Mouse (Mus musculus): ENCODE data around the gene Mob3a.

The Mob3a gene

GRCm38 (mm10) chr10:80665981-80666733 lies 35.6 kb downstream of the Mob3a start:
- POLR2A ChIA-PET, result interaction anchor here in 3 of 4 experiments (0.7 to 33.3 kb wide), 15 partner anchors 6 to 135 kb away, joined by 3 to 944 read pairs (median 5); partner anchors contain the start of genes Btbd2 (in 2 of the 3), Mknk2 (in 2 of the 3), Abhd17a (in 1 of the 3) and Csnk1g2 (in 1 of the 3)
- CTCF ChIA-PET, result interaction anchor here in 2 of 4 experiments (0.6 to 1.2 kb wide), 3 partner anchors 8 to 262 kb away, joined by 3 to 4 read pairs (median 4); no protein-coding TSS in a partner anchor

DNA sequence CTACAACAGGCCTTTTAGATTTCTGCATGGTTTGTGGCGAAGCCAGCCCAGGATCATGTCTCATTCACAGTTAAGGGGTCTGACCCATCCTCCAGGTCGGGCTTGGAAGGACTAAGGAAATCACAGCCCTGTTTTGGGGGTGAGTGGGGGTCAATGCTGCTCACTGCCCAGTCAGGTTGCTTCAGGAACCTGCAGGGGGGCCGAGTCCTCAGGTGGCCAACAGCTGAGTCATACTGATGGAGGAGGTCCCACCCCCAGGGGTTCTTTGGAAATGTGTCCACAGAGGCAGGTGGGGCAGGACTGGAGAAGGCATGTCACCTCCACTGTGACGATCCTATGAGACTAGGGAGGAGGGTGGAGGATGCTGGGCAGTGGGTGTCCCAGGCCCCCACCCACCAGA lies 36.3 kb downstream of the Mob3a start:
- CTCF ChIA-PET, result interaction anchor here in 1 of 4 experiments (1.2 to 1.3 kb wide), 3 partner anchors 10 to 127 kb away, joined by 4 to 5 read pairs (median 4); partner anchors contain the start of genes Atp8b3 and Rexo1
- POLR2A ChIA-PET, result interaction anchor here in 3 of 4 experiments (0.7 to 33.3 kb wide), 18 partner anchors 6 to 266 kb away, joined by 3 to 944 read pairs (median 6); partner anchors contain the start of genes Btbd2 (in 2 of the 3), Csnk1g2 (in 2 of the 3), Mknk2 (in 2 of the 3) and Abhd17a (in 1 of the 3)

- POLR2A ChIA-PET, result interaction anchor here (0.6 to 33.3 kb wide), 29 partner anchors 7 to 746 kb away, joined by 3 to 944 read pairs (median 4); partner anchors contain the start of genes Abhd17a (in 2 of the 4), Csnk1g2 (in 2 of the 4), Mknk2 (in 2 of the 4) and Rexo1 (in 2 of the 4)
- CTCF ChIA-PET, result interaction anchor here in 3 of 4 experiments (0.6 to 1.3 kb wide), 13 partner anchors 11 to 290 kb away, joined by 3 to 9 read pairs (median 4); partner anchors contain the start of genes Atp8b3 (in 1 of the 3) and Rexo1 (in 1 of the 3)
Observed at GRCm38 (mm10) chr10:80665016-80665380, 36.8 kb downstream of the Mob3a start.

- CTCF ChIA-PET, result interaction anchor here in 3 of 4 experiments (0.6 to 1.3 kb wide), 13 partner anchors 10 to 291 kb away, joined by 3 to 9 read pairs (median 4); partner anchors contain the start of genes Atp8b3 (in 1 of the 3) and Rexo1 (in 1 of the 3)
- POLR2A ChIA-PET, result interaction anchor here (0.6 to 33.3 kb wide), 30 partner anchors 7 to 746 kb away, joined by 3 to 944 read pairs (median 4); partner anchors contain the start of genes Abhd17a (in 2 of the 4), Csnk1g2 (in 2 of the 4), Mknk2 (in 2 of the 4) and Rexo1 (in 2 of the 4)
Observed at GRCm38 (mm10) chr10:80664197-80665015, 37.4 kb downstream of the Mob3a start.

DNA sequence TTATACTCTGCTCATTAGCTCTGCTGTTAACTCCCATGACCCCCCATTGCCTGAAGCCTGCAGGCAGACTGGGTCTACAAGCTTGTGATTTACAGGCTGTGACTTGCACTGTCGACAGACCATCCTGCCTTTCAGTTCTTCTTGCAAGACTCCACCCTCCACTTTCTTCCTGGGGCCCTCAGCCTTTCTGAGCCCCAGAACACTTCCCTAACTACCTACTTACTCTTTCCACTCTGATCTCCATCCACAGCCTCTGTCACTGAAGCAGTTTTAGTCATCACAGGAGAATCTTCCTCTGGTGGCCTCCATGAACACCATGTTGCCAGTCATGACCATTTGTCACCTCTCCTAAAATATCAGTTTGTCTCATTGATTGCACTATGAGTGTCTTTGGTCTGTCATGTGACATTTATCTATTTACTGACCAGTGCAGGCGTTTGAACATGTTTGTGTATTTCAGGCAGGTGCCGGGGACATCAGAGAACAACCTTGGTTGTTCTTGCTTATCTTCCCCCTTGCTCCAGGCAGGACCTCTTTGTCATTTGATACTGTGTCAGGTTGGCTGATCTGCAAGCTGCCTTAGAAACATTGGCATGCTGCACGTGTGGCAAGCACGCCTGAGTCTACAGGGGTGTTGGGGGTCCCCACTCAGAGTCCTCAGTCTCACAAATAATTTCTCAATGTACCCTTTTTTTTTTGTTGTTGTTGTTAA lies 38.1 kb downstream of the Mob3a start:
- POLR2A ChIA-PET, result interaction anchor here in 3 of 4 experiments (0.8 to 33.3 kb wide), 14 partner anchors 8 to 295 kb away, joined by 3 to 944 read pairs (median 10); partner anchors contain the start of genes Csnk1g2 (in 2 of the 3), Mknk2 (in 2 of the 3), Abhd17a (in 1 of the 3) and Btbd2 (in 1 of the 3)
- CTCF ChIA-PET, result no interaction called here

- POLR2A ChIA-PET, result interaction anchor here (0.6 to 33.3 kb wide), 46 partner anchors 11 to 493 kb away, joined by 3 to 944 read pairs (median 4); partner anchors contain the start of genes Adat3 (in 2 of the 4), Csnk1g2 (in 2 of the 4), Gadd45b (in 2 of the 4) and Klf16 (in 2 of the 4)
- CTCF ChIA-PET, result interaction anchor here (0.6 to 5.3 kb wide), 79 partner anchors 8 to 628 kb away, joined by 3 to 74 read pairs (median 5); partner anchors contain the start of genes Abhd17a (in 2 of the 4), Atp8b3 (in 2 of the 4), Csnk1g2 (in 2 of the 4) and Mknk2 (in 2 of the 4)
Observed at GRCm38 (mm10) chr10:80661149-80661548, 40.6 kb downstream of the Mob3a start.

DNA sequence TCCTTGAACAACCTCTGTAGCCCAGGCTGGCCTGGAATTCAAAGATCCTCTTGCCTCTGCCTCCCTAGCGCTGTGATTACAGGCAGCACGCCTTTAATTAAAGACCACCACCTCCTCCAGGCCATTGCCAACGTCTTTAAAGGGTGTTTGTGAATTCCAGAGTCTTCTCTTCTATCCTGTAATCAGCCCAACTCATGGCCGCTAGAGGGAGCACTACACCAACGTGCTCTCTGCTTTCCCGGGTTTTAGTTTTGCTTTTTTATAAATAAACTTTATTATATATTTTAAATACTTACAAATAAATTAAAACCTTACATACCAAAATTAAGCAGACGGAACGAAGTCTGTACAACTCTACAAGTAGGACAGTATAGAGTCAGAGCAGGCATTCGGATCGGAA lies 42.6 kb downstream of the Mob3a start:
- ChIA-PET CTCF (interaction anchor here (0.5 to 5.3 kb wide), 30 partner anchors 9 to 271 kb away, joined by 3 to 74 read pairs (median 4); partner anchors contain the start of genes Mknk2 (in 3 of the 4), Atp8b3 (in 2 of the 4), Abhd17a (in 1 of the 4) and Klf16 (in 1 of the 4)), POLR2A (interaction anchor here (0.8 to 33.3 kb wide), 17 partner anchors 12 to 270 kb away, joined by 3 to 944 read pairs (median 7); partner anchors contain the start of genes Ap3d1 (in 2 of the 4), Mknk2 (in 2 of the 4), Abhd17a (in 1 of the 4) and Csnk1g2 (in 1 of the 4))

GRCm38 (mm10) chr10:80658841-80659202 lies 43.0 kb downstream of the Mob3a start:
- ChIA-PET POLR2A (interaction anchor here (0.8 to 33.3 kb wide), 20 partner anchors 13 to 271 kb away, joined by 3 to 944 read pairs (median 6); partner anchors contain the start of genes Ap3d1 (in 2 of the 4), Mknk2 (in 2 of the 4), Abhd17a (in 1 of the 4) and Csnk1g2 (in 1 of the 4)), CTCF (interaction anchor here (0.5 to 5.3 kb wide), 34 partner anchors 8 to 1969 kb away, joined by 3 to 74 read pairs (median 4); partner anchors contain the start of genes Mknk2 (in 3 of the 4), Atp8b3 (in 2 of the 4), Klf16 (in 2 of the 4) and Abhd17a (in 1 of the 4))

DNA sequence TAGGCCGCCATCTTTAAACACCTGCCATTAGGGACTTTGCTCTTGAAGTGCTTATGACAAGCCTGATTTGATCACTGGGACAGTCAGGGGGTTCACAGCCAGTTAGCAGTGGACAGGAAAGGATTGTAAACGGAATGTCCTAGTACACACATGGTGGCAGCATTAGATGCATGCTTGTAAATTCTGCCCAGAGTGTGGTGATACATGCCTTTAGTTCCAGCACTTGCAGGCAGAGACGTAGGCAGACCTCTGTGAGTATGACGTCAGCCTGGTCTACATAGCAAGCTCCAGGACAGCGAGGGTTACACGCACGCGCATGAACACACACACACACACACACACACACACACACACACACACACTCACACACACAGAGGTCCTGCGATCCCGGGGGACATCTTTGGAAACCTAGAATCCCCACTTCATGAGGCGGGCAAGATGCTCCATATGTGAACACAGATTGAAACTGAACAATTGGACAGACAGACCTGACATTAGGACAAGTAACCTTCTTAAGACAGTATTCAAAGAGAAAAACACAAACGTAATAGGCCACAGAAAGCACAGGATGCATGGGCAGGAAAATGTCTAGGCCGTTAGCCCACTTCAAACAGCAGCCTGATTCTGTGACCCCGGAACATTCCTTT lies 43.5 kb downstream of the Mob3a start:
- ChIA-PET POLR2A (interaction anchor here (0.6 to 33.3 kb wide), 26 partner anchors 10 to 271 kb away, joined by 3 to 944 read pairs (median 5); partner anchors contain the start of genes Csnk1g2 (in 2 of the 4), Mknk2 (in 2 of the 4), Rexo1 (in 2 of the 4) and Abhd17a (in 1 of the 4)), CTCF (interaction anchor here (0.5 to 5.3 kb wide), 25 partner anchors 9 to 1970 kb away, joined by 3 to 74 read pairs (median 4); partner anchors contain the start of genes Atp8b3 (in 2 of the 4), Klf16 (in 2 of the 4), Mknk2 (in 2 of the 4) and Abhd17a (in 1 of the 4))

GRCm38 (mm10) chr10:80656863-80657623 lies 44.7 kb downstream of the Mob3a start, which contains the start of gene Btbd2:
TSS of gene Btbd2 (minus strand) at chr10:80657071.
- CTCF ChIA-PET, result interaction anchor here in 3 of 4 experiments (0.7 to 5.3 kb wide), 8 partner anchors 19 to 118 kb away, joined by 3 to 74 read pairs (median 4); partner anchors contain the start of genes Abhd17a (in 1 of the 3), Atp8b3 (in 1 of the 3), Klf16 (in 1 of the 3) and Mknk2 (in 1 of the 3)

GRCm38 (mm10) chr10:80656130-80656862 lies 45.5 kb downstream of the Mob3a start:
- CTCF ChIA-PET, result interaction anchor here in 1 of 4 experiments (5.3 kb wide), 1 partner anchor 20 kb away, joined by 74 read pairs; the partner anchor contains the start of gene Mknk2
- POLR2A ChIA-PET, result interaction anchor here in 2 of 4 experiments (0.7 to 33.3 kb wide), 9 partner anchors 15 to 225 kb away, joined by 3 to 944 read pairs (median 5); partner anchors contain the start of genes Mknk2 (in 2 of the 2), Abhd17a (in 1 of the 2) and Csnk1g2 (in 1 of the 2)

More at GRCm38 (mm10) chr10:80656863-80657623, 44.7 kb downstream of the Mob3a start, which contains the start of gene Btbd2:
- POLR2A ChIA-PET, result interaction anchor here in 3 of 4 experiments (0.7 to 33.3 kb wide), 16 partner anchors 15 to 224 kb away, joined by 3 to 944 read pairs (median 5); partner anchors contain the start of genes Csnk1g2 (in 2 of the 3), Mknk2 (in 2 of the 3), Abhd17a (in 1 of the 3) and Ap3d1 (in 1 of the 3)

- CTCF ChIA-PET, result no interaction called here
- POLR2A ChIA-PET, result interaction anchor here (1.1 to 33.3 kb wide), 8 partner anchors 15 to 65 kb away, joined by 3 to 944 read pairs (median 16); partner anchors contain the start of genes Mknk2 (in 2 of the 4) and Abhd17a (in 1 of the 4)
Observed at GRCm38 (mm10) chr10:80655406-80656129, 46.2 kb downstream of the Mob3a start.

DNA sequence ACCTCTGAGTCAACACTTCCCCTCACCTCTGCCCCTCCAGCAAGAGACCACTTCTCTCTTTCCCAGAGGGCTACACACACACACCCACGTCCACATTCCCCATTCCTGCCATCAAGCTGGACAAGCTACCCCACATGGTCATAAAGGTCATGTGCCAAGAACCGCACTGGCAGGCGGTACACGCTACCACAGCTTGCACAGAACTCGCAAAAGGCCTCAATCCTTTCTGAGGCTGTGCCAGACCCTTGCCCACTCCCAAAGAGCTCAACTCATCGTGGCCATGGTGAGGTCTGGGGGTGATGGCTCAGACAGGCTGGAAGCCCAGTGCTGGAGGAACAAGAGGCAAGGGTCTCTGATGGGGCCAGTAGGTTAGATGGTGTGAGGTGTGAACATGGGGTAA lies 46.9 kb downstream of the Mob3a start:
- POLR2A ChIA-PET, result interaction anchor here (0.6 to 33.3 kb wide), 17 partner anchors 10 to 99 kb away, joined by 3 to 944 read pairs (median 5); partner anchors contain the start of genes Mknk2 (in 2 of the 4), Abhd17a (in 1 of the 4) and Csnk1g2 (in 1 of the 4)
- CTCF ChIA-PET, result interaction anchor here in 1 of 4 experiments (1.6 kb wide), 1 partner anchor 10 kb away, joined by 9 read pairs; no protein-coding TSS in a partner anchor
